Mouse (Mus musculus) liver, embryonic 14.5 days (tissue): Measurements from ENCODE around the gene F8. TPM values are rescaled to one million over a fixed set of nuclear protein-coding genes. Genes with fewer than 3 reads are reported as not detected.
"Not testable (repeated sequence)": the region's sequence is repeated elsewhere in the genome, so short reads cannot be mapped to it uniquely, and the experiment has no call there.

ENCODE experiments used
- ATAC-seq: fragments of 200-750 bp; cut with Nextera tagmentation; 2 replicates; pipeline ENCODE4 v1.8.0; 2017; ENCODE audit warnings: moderate number of reproducible peaks, mild to moderate bottlenecking, moderate library complexity; ENCODE audit not compliant: insufficient read depth
- DNase-seq, 3 experiments: peaks; one replicate each; pipeline ENCODE4 v3.0.0-alpha.2; 2012 to 2013; ENCODE audit warnings: low read depth in 3 of 3, low spot score in 3 of 3
- H3K27ac ChIP-seq: fragments of 300-500 bp; sonication (generic); 2 replicates; pipeline ENCODE4 v1.5.1; 2014; ENCODE audit warnings: moderate library complexity, mild to moderate bottlenecking, control low read depth, inconsistent platforms
- H3K27me3 ChIP-seq: fragments of 300-500 bp; sonication (generic); 2 replicates; pipeline ENCODE4 v1.6.1; 2014; ENCODE audit warnings: mild to moderate bottlenecking, low read length, moderate library complexity; ENCODE audit not compliant: control insufficient read depth, insufficient read depth
- H3K36me3 ChIP-seq: fragments of 300-500 bp; sonication (generic); replicated peaks from 2 replicates; pipeline ENCODE4 v1.6.1; 2014; ENCODE audit warnings: low read depth; ENCODE audit not compliant: control insufficient read depth, insufficient read depth
- H3K4me1 ChIP-seq, 2 experiments: fragments of 200-500 bp in 1 of 2; fragments of 300-500 bp in 1 of 2; sonication (generic) in 1 of 2; replicated peaks; 2 replicates each; pipeline ENCODE4 v1.6.1; 2012 to 2014; ENCODE audit warnings: antibody characterized with exemption in 1 of 2, inconsistent platforms in 1 of 2, low read length in 1 of 2; ENCODE audit not compliant: control insufficient read depth in 2 of 2, insufficient read depth in 2 of 2
- H3K4me2 ChIP-seq: fragments of 300-500 bp; sonication (generic); 2 replicates; pipeline ENCODE4 v1.6.1; 2014; ENCODE audit warnings: low read depth, mild to moderate bottlenecking, control low read depth, moderate library complexity
- H3K4me3 ChIP-seq, 2 experiments: fragments of 200-500 bp in 1 of 2; fragments of 300-500 bp in 1 of 2; sonication (generic) in 1 of 2; 2 replicates each; pipeline ENCODE4 v1.5.1; 2012 to 2014; ENCODE audit warnings: low read depth in 2 of 2, low read length in 2 of 2, mild to moderate bottlenecking in 2 of 2, control low read depth in 1 of 2, inconsistent platforms in 1 of 2, moderate library complexity in 1 of 2; ENCODE audit not compliant: insufficient read depth in 1 of 2
- H3K9ac ChIP-seq: fragments of 300-500 bp; sonication (generic); replicated peaks from 2 replicates; pipeline ENCODE4 v1.6.1; 2014; ENCODE audit warnings: mild to moderate bottlenecking, control low read depth, moderate library complexity
- H3K9me3 ChIP-seq: fragments of 300-500 bp; sonication (generic); 2 replicates; pipeline ENCODE4 v1.6.1; 2016; ENCODE audit warnings: low read length, mixed read lengths; ENCODE audit not compliant: control insufficient read depth
- CTCF ChIP-seq: IDR thresholded peaks from 2 replicates; pipeline ENCODE4 v1.5.1; 2016; ENCODE audit warnings: antibody characterized with exemption, low read depth, control low read depth
- EP300 ChIP-seq: IDR thresholded peaks from 2 replicates; pipeline ENCODE4 v1.6.1; 2016; ENCODE audit warnings: antibody characterized with exemption, low read depth
- WGBS: fragments of 180-500 bp; shearing (Covaris S2); extraction: QIAGEN DNeasy Blood & Tissue Kit; methylation state at CpG from one replicate; pipeline ENCODE4 v1.1.7; 2014; ENCODE audit not compliant: insufficient replicate concordance; 5-methylcytosine and 5-hydroxymethylcytosine counted together
- polyA plus RNA-seq, 2 experiments: library from polyadenylated mRNA; depleted of rRNA in 1 of 2; stranded (reverse) in 1 of 2; unstranded in 1 of 2; fragments of >200 nt; fragmentation: Nextera tagmentation in 1 of 2; extraction: Ambion mirVana in 1 of 2; gene quantifications; 2 replicates each; pipeline versions ENCODE4 v1.2.1 to v1.2.3; 2012 to 2014

Gene F8
- polyA plus RNA-seq, 2 experiments: 0.46 to 1.8 TPM

DNA sequence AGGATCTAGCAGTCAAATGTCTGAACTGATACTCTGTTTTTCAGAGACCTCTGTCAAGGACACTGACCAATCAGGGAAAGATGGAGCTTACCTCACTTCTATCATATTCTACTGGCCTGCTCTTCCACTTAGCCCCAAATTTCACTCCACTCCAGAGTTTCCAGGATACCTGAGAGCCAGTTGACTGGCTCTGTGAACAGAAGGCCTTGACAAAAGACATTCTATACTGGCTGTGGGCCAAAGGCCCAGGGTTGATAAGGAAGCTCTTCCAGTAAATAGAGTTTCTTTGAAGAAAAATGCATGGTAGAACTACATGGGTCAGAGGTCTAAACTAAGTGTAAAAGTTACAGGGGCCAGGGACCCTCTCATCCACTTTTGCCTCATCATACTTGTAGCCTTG, 12.2 kb downstream of the F8 start:
- no peaks in the 10 kb centered on the region for H3K36me3 ChIP-seq
- TF ChIP-seq CTCF (no peak), EP300 (no peak)
- H3K9ac ChIP-seq: no peak overlapping the region
- ATAC-seq: no peak
- no peaks in the 10 kb centered on the region for H3K9me3 ChIP-seq
- no peak overlapping the region for H3K27ac ChIP-seq
- H3K4me2 ChIP-seq: no peak overlapping the region
- no peak overlapping the region for H3K4me3 ChIP-seq
- no peaks in the 10 kb centered on the region for H3K27me3 ChIP-seq
- no peak for DNase-seq
- no peaks in the 10 kb centered on the region for H3K4me1 ChIP-seq

- Histone ChIP-seq H3K4me1 (no peaks in the 10 kb centered on the region), H3K36me3 (no peaks in the 10 kb centered on the region), H3K4me2 (no peak overlapping the region), H3K9ac (no peak overlapping the region), H3K4me3 (no peak overlapping the region), H3K27ac (no peak overlapping the region), H3K9me3 (no peaks in the 10 kb centered on the region), H3K27me3 (no peaks in the 10 kb centered on the region)
- WGBS: 65% methylated on average over 4 of the region's 4 CpGs
- ATAC-seq (no peak), DNase-seq (no peak)
- TF ChIP-seq EP300 (no peak), CTCF (no peak)
Measured at GRCm38 (mm10) chrX:75323556-75323955, 58.9 kb downstream of the F8 start.

- Histone ChIP-seq H3K9ac (no peak overlapping the region), H3K27ac (no peak overlapping the region), H3K36me3 (no peaks in the 10 kb centered on the region), H3K4me2 (no peak overlapping the region), H3K9me3 (no peaks in the 10 kb centered on the region), H3K4me3 (no peak overlapping the region), H3K4me1 (no peaks in the 10 kb centered on the region), H3K27me3 (no peaks in the 10 kb centered on the region)
- ATAC-seq (no peak), DNase-seq (no peak)
- TF ChIP-seq EP300 (no peak), CTCF (peak; percentile 48)
- WGBS: 50% methylated on average over 8 of the region's 8 CpGs
Measured at GRCm38 (mm10) chrX:75271676-75272075, 110.7 kb downstream of the F8 start.

GRCm38 (mm10) chrX:75233603-75234376, 148.6 kb downstream of the F8 start:
- not testable (repeated sequence) for H3K4me1 ChIP-seq, H3K9ac ChIP-seq, H3K27me3 ChIP-seq, H3K4me3 ChIP-seq, ATAC-seq, H3K4me2 ChIP-seq, DNase-seq, H3K36me3 ChIP-seq, H3K9me3 ChIP-seq, H3K27ac ChIP-seq
- WGBS: 26% methylated on average over 8 of the region's 8 CpGs

GRCm38 (mm10) chrX:75231456-75231855, 151.0 kb downstream of the F8 start:
- no peak for ATAC-seq
- H3K27ac ChIP-seq: no peak overlapping the region
- no peak for TF ChIP-seq EP300
- no peak for TF ChIP-seq CTCF
- no peak overlapping the region for H3K9ac ChIP-seq
- no peaks in the 10 kb centered on the region for H3K36me3 ChIP-seq
- H3K4me1 ChIP-seq: no peaks in the 10 kb centered on the region
- H3K4me2 ChIP-seq: no peak overlapping the region
- no peaks in the 10 kb centered on the region for H3K9me3 ChIP-seq
- H3K27me3 ChIP-seq: no peaks in the 10 kb centered on the region
- no peak overlapping the region for H3K4me3 ChIP-seq
- no peak for DNase-seq
- 73% methylated on average over 1 of the region's 1 CpGs for WGBS
